Mouse (Mus musculus) cortical plate, adult 2 months (tissue): ENCODE results near the gene Fem1a.
A peak's percentile ranks its signal among the peaks of the same experiment; 100 is the strongest.

Source experiments
- CTCF ChIP-seq: fragments of 200-500 bp; IDR thresholded peaks from 2 replicates; pipeline ENCODE4 v1.5.1; 2011; ENCODE audit warnings: mild to moderate bottlenecking, control low read depth, low read length; ENCODE audit not compliant: insufficient read depth; ENCODE audit errors: extremely low read depth
- POLR2A ChIP-seq: fragments of 200-500 bp; IDR thresholded peaks from 2 replicates; pipeline ENCODE4 v1.6.1; 2011; ENCODE audit warnings: mild to moderate bottlenecking, low read length, control low read depth; ENCODE audit not compliant: insufficient read depth; ENCODE audit errors: extremely low read depth

- TF ChIP-seq CTCF, result no peak
- TF ChIP-seq POLR2A, result peak; percentile 93
Observed at GRCm38 (mm10) chr17:56218377-56219191, 38.0 kb upstream of the Fem1a start, which contains the start of gene Dpp9.
